Mouse (Mus musculus) adrenal gland, postnatal 4 days (tissue): ENCODE measurements around the gene Nkapl. TPM values are rescaled to one million over a fixed set of nuclear protein-coding genes. Genes with fewer than 3 reads are reported as not detected.

Experiments
- DNase-seq, 2 experiments: peaks; one replicate each; pipeline ENCODE4 v3.0.0; 2021 to 2022; ENCODE audit warnings: low spot score in 2 of 2, mixed read lengths in 2 of 2
- microRNA-seq: library from miRNA; unstranded; fragments of <30 nt; microRNA quantifications from one replicate; pipeline ENCODE4 v1.2.0, GENCODE M21; 2021
- total RNA-seq, 2 experiments: library from RNA; stranded (reverse); gene quantifications; 2 replicates each; pipeline ENCODE4 v1.2.3; 2021

Nkapl gene
- total RNA-seq, 2 experiments from 2014 or later = 1.8 TPM

DNA sequence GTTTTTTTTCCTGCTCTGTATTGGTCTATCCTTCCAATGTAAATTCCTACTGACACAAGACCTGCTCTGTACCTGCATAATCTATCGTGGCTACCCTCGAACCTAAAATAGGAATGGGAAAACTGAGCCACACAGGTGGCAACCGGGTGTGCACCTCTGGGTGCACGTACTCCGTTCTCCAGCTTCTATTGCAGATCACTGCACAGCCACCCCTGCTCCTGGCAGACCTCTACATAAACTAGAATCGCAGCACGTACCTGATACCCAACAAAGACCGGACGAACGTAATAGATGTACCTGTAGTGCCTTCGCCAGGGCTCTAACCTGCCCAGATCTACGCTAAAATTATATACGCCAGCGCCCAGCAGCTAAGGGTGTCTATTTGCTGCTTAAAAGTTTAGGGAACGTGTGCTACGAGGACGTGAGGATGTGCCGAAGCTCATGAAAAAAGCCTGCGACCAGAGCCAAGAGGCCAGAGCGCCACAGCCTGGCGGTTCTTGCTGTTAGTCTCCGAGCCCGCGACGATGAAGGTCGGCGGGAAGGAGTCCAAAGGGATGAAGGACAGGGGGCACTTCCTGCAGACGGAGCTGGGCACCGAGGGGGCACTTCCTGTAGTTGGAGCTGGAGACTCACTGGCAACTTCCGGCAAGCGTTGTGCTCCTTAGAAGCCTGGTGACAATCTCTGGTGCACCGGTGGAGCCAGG lies 27.7 kb downstream of the Nkapl start, which contains the start of gene Pgbd1:
Gene Pgbd1 (minus strand): TSS at position 556 of the 704 bp plus-strand sequence.
- peak; percentile 45 to 49 for DNase-seq

DNA sequence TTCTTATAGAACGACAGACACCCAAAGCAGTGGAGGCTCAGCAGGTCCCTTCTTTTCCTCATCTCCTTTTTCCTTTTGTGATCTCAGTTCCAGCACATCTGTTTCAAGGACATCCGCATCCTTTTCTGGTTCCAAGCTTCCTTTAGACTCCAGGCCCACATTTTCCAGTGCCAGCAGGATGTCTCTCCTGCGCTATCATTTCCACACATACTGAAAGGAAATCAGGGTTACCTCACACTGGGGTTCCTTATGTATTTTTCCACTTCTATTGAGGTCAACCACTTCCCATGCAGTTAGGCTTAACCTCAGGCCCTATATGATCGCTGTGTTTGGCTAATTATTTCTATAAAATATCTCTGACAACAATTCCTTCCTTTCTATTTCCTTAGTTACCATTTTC lies 32.8 kb downstream of the Nkapl start:
- DNase-seq = no peak

GRCm38 (mm10) chr13:21427631-21428030 lies 40.7 kb downstream of the Nkapl start:
- DNase-seq = no peak

DNA sequence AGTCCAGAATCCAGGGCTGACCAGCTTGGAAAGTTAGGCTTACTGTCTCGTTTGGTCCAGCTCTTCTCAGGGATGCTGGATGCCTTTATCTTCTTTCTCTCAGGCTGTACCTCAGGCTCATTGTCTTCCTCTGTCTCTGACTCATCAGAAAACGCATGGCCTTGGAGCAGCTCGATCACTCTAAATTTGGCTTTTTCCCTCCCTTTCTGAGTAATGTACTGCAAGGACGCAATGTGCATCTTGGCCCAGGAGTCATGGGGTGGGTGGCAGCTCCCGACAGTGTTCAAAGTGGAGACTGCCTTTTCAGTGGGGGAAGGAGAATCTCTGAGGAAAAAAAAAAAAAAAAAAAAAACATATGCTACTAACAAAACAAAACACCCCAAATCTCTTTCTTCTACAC lies 45.0 kb downstream of the Nkapl start:
- DNase-seq = peak in 1 of 2 experiments; percentile 16

- DNase-seq = no peak
Measured at GRCm38 (mm10) chr13:21418865-21419264, 49.4 kb downstream of the Nkapl start.

DNA sequence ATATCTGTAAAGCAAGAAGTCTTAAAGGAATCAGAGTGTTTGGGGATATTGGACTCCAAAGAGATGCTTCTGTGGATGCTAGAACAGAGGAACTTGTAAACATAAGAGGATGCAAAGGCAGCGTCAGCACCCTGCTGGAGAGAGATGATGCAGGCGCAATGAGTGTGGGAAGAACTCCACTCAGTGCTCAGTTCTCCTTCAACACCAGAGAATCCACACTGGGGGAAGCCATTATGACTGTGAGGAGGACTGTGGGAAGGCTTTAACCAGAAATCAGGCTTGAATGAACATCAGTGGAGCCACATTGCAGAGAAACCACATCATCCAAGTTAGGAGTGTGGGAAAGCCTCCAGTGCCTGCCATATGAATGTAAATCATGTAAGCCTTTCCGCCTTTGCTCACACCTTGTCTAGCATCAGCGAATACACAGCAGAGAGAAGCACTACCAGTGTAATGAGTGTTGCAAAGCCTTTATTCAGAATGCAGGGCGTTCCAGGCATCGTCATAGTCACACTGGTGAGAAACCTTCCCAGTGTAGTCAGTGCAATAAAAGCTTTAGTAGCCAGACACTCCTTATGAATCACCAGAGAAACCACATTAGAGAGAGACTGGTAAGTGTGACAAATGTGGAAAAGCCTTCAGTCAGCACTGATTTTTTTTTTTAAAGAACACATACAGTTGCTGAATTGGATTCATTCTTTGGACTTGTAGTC lies 50.9 kb downstream of the Nkapl start:
- DNase-seq = no peak

Small RNAs within 50 kb of the gene (microRNA-seq; reads per million reads assigned to microRNA genes)
- not detected for gene Mir1896

Other genes with a start within 250 kb of the Nkapl start
- gene Gpx5, start 175.8 kb downstream of the Nkapl start, total RNA-seq = not detected
- under 1 TPM in 1 of 2 experiments, not detected in 1; 0.81 TPM for gene Gpx6, start 156.4 kb downstream of the Nkapl start, total RNA-seq
- gene Olfr1367, start 121.6 kb downstream of the Nkapl start, total RNA-seq = not detected
- gene Zscan12, start 105.7 kb downstream of the Nkapl start, total RNA-seq = 10 to 100 TPM; 12.0 to 13.0 TPM
- 10 to 100 TPM; 67.9 to 68.8 TPM for gene Zkscan3, start 65.8 kb downstream of the Nkapl start, total RNA-seq
- under 1 TPM; 0.90 to 0.95 TPM for gene Pgbd1, start 27.5 kb downstream of the Nkapl start, total RNA-seq
- 10 to 100 TPM; 38.2 to 41.0 TPM for gene Zscan26, start 14.8 kb downstream of the Nkapl start, total RNA-seq
- gene Zkscan4, start 10.4 kb upstream of the Nkapl start, total RNA-seq = 1 to 10 TPM; 6.1 to 6.5 TPM
- not detected for gene Gm10065, start 10.9 kb upstream of the Nkapl start, total RNA-seq
- 1 to 10 TPM; 9.0 to 10.0 TPM for gene AK157302, start 26.7 kb upstream of the Nkapl start, total RNA-seq
- gene Gm11273, start 32.9 kb upstream of the Nkapl start, total RNA-seq = 10 to 100 TPM; 83.5 to 90.6 TPM
- 10 to 100 TPM; 27.8 to 30.2 TPM for gene Zkscan8, start 62.6 kb upstream of the Nkapl start, total RNA-seq
- gene Olfr1366, start 74.3 kb upstream of the Nkapl start, total RNA-seq = not detected
- not detected for gene Olfr1535, start 91.4 kb upstream of the Nkapl start, total RNA-seq
- not detected for gene Olfr1364, start 113.2 kb upstream of the Nkapl start, total RNA-seq
- gene Olfr1362, start 145.5 kb upstream of the Nkapl start, total RNA-seq = not detected
- under 1 TPM in 1 of 2 experiments, not detected in 1; 0.08 TPM for gene Olfr11, start 174.0 kb upstream of the Nkapl start, total RNA-seq
- not detected for gene Olfr1361, start 194.9 kb upstream of the Nkapl start, total RNA-seq
- gene Olfr1360, start 208.9 kb upstream of the Nkapl start, total RNA-seq = not detected
- gene Olfr1359, start 229.6 kb upstream of the Nkapl start, total RNA-seq = not detected
- gene Hist1h2bl, start 247.6 kb upstream of the Nkapl start, total RNA-seq = 100 to 1,000 TPM; 453 to 539 TPM
- 100 to 1,000 TPM; 319 to 362 TPM for gene Hist1h2ai, start 247.9 kb upstream of the Nkapl start, total RNA-seq
- gene Hist1h3h, start 249.2 kb upstream of the Nkapl start, total RNA-seq = 100 to 1,000 TPM; 643 to 717 TPM